Mouse (Mus musculus): ENCODE data around the gene Polr3h. TPM values are rescaled to one million over a fixed set of nuclear protein-coding genes. Genes with fewer than 3 reads are reported as not detected.

Polr3h gene
- polyA plus RNA-seq, 1 experiment from 2014 or later = 114 TPM

DNA sequence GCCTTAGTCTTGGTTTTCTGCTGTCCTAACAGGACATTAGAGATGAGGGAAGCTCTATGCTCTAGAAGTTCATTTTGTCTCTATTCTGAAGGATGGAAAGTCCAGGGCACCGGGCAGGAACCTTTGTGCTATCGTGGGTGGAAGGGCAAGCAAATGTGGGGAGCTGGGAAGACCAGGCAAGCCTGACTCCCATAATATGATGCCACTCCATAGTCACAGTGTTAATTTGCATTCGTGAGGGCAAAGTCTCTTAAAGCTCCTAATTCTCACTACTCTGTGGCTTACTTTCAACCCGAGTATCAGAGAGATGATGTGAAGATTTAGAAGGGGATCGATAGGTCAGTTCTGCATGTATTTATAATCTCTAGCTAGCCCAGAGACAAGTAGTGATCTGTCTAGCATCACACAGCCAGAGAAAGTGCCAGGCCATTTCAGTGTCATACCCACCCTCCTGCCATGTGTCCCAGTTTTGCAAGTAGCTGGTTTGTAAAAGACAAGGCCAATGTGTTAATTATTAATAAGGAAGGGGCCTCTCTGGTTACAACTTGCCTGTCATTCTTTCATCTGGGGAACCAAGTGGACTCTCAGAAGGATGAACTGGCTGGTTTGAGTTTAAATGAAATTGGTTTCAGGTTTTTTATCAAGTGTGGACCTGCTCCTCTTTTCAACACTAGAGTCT is 28.3 kb downstream of the Polr3h start:
- H3K27me3 ChIP-seq (replicated peaks; ENCODE audit: control insufficient read depth, insufficient read depth, low read length) = no peaks in the 10 kb centered on the region
- H3K9me3 ChIP-seq (ENCODE audit: control insufficient read depth) = no peaks in the 10 kb centered on the region
- H3K27ac ChIP-seq (ENCODE audit: low read depth, low read length) = peak overlapping the region; percentile 10; the same call in 1 of the 2 replicates
- no peak for TF ChIP-seq CTCF (IDR thresholded peaks at IDR 0.05; ENCODE audit: low read depth)
- H3K4me3 ChIP-seq (ENCODE audit: low read depth, low read length) = no peak overlapping the region
- H3K36me3 ChIP-seq (ENCODE audit: control insufficient read depth, insufficient read depth) = peaks cover 55% of the 10 kb centered on the region
- H3K9ac ChIP-seq (ENCODE audit: low read depth, low read length) = no peak overlapping the region
- WGBS = 47% methylated on average over 5 of the region's 5 CpGs
- peak; percentile 55 for ATAC-seq
- no peaks in the 10 kb centered on the region; the same call in 1 of the 2 replicates for H3K4me1 ChIP-seq (replicated peaks; ENCODE audit: control insufficient read depth, insufficient read depth, low read length)
- H3K4me2 ChIP-seq (replicated peaks; ENCODE audit: low read depth) = peak overlapping the region; percentile 32

DNA sequence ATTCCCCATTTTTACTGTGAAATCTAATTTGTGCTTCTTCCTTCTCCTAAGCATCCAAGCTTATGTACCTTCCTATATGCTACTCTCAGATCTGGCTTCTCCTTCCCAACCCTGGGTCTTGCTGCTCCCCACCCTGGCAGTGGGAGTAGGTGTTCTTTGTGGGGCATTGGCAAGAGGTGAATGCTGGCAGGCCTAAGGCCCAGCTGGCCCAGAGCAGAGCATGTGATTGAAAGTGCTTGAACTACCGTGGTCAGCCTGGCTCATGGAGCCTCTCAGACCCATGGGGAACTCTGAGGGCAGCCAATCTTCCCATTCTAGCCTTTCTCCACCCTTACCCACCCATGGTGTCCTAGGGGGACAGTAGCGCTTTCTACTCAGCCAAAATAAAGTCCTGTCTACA is 29.6 kb downstream of the Polr3h start:
- no peaks in the 10 kb centered on the region for H3K9me3 ChIP-seq (ENCODE audit: control insufficient read depth)
- peaks cover 47% of the 10 kb centered on the region for H3K36me3 ChIP-seq (ENCODE audit: control insufficient read depth, insufficient read depth)
- H3K9ac ChIP-seq (ENCODE audit: low read depth, low read length) = no peak overlapping the region
- no peak for TF ChIP-seq CTCF (IDR thresholded peaks at IDR 0.05; ENCODE audit: low read depth)
- whole genome bisulfite sequencing = 68% methylated on average over 2 of the region's 2 CpGs
- ATAC-seq = no peak
- no peak overlapping the region for H3K4me3 ChIP-seq (ENCODE audit: low read depth, low read length)
- H3K4me1 ChIP-seq (replicated peaks; ENCODE audit: control insufficient read depth, insufficient read depth, low read length) = no peaks in the 10 kb centered on the region; the same call in 1 of the 2 replicates
- H3K27me3 ChIP-seq (replicated peaks; ENCODE audit: control insufficient read depth, insufficient read depth, low read length) = no peaks in the 10 kb centered on the region
- H3K27ac ChIP-seq (ENCODE audit: low read depth, low read length) = 0 out of 2 replicates have a peak overlapping the region, but pooled peaks have one; percentile 7
- no peak overlapping the region for H3K4me2 ChIP-seq (replicated peaks; ENCODE audit: low read depth)

DNA sequence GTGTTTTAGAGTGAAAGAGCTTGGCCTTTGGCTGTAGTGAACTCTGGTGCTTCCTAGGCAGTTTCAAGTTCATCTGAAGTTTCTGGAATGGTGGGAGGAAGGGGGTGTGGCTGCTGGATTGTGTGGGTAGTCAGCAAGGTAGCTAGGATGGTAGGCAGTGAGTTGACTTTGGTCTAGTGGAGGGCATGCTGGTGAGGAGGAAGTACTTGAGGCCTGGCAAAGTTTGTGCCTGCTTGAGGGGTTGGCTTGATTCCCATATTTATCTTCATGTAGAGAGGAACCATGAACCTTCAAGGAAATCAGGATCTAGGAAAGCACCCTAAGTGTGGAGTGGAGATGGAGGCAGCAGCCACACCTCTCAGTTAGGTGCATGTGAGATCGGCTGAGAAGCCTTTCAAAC is 32.0 kb downstream of the Polr3h start:
- no peaks in the 10 kb centered on the region; the same call in 1 of the 2 replicates for H3K4me1 ChIP-seq (replicated peaks; ENCODE audit: control insufficient read depth, insufficient read depth, low read length)
- H3K4me2 ChIP-seq (replicated peaks; ENCODE audit: low read depth) = no peak overlapping the region
- peak overlapping the region; percentile 68 for H3K27ac ChIP-seq (ENCODE audit: low read depth, low read length)
- no peak for TF ChIP-seq CTCF (IDR thresholded peaks at IDR 0.05; ENCODE audit: low read depth)
- 45% methylated on average over 1 of the region's 1 CpGs for WGBS
- peaks cover 55% of the 10 kb centered on the region for H3K36me3 ChIP-seq (ENCODE audit: control insufficient read depth, insufficient read depth)
- peak; percentile 62 for ATAC-seq
- H3K9ac ChIP-seq (ENCODE audit: low read depth, low read length) = no peak overlapping the region
- H3K9me3 ChIP-seq (ENCODE audit: control insufficient read depth) = no peaks in the 10 kb centered on the region
- H3K4me3 ChIP-seq (ENCODE audit: low read depth, low read length) = no peak overlapping the region
- no peaks in the 10 kb centered on the region for H3K27me3 ChIP-seq (replicated peaks; ENCODE audit: control insufficient read depth, insufficient read depth, low read length)

DNA sequence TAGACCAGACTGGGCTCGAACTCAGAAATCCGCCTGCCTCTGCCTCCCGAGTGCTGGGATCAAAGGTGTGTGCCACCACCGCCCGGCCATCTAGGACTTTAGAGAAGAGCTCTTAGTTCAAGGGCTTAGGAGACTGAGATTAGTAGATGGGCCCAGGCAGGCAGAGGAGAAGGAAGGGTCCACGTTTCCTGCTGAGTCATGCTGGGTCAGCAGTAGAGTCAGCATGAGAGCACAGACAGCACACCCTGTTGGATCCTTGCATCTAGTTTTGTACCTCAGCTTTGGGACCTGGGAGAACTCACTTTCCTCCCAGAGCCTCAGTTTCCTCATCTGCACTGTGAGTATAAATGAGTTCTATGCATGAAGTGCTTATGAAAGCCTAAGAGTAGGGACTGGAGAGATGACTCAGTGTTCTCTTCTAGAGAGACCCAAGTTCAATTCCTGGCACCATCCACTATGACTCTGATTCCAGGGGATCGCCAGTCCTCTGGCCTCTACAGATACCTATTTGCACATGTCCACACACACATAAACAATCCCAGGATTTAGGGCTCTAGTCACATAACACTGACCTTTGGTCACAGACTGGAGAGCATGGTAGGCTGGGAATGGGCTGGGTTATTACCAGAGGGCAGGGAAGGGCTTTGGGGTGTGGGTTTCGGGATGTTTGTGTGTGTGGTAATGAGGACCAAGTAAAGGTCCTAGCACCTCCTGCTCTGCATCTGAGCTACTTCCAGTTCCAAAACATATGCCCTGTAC is 34.0 kb downstream of the Polr3h start:
- Histone ChIP-seq H3K27ac (ENCODE audit: low read depth, low read length) (no peak overlapping the region), H3K9me3 (ENCODE audit: control insufficient read depth) (no peaks in the 10 kb centered on the region), H3K4me1 (replicated peaks; ENCODE audit: control insufficient read depth, insufficient read depth, low read length) (no peaks in the 10 kb centered on the region; the same call in 1 of the 2 replicates), H3K9ac (ENCODE audit: low read depth, low read length) (no peak overlapping the region), H3K4me2 (replicated peaks; ENCODE audit: low read depth) (no peak overlapping the region), H3K4me3 (ENCODE audit: low read depth, low read length) (no peak overlapping the region), H3K27me3 (replicated peaks; ENCODE audit: control insufficient read depth, insufficient read depth, low read length) (no peaks in the 10 kb centered on the region), H3K36me3 (ENCODE audit: control insufficient read depth, insufficient read depth) (peaks cover 59% of the 10 kb centered on the region)
- no peak for TF ChIP-seq CTCF (IDR thresholded peaks at IDR 0.05; ENCODE audit: low read depth)
- peak; percentile 34; the same call in 1 of the 2 replicates for ATAC-seq
- WGBS = 73% methylated on average over 8 of the region's 8 CpGs

DNA sequence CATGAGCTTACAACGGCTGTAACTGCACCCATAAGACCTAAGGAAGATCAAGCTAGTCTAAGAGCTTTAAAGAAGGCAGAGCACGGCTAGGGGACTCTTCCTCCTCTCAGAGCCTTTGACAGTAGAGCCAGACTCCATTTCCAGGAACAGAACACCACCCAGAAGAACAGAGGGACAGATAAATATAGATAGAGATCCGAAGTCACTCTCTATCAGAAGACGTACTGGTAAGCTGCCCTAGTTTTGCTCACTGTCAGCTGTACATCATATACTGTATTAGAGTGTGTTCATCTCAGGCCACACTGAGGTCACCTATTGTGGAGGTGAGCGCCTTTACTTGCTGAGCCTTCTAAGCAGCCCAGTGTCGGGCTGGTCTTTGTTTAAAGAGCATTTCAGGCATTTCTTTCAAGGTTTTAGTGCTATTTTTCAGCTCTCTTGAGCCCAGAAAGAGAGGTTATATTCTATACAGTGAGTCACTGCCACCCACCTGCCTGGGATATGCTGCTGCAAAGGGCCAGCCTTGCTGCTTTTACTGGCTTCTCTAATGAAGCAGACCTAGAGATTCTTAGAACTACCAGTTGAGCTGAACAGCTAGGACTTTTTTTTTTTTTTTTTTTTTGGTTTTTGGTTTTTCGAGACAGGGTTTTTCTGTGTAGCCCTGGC is 34.8 kb downstream of the Polr3h start:
- Histone ChIP-seq H3K27me3 (replicated peaks; ENCODE audit: control insufficient read depth, insufficient read depth, low read length) (no peaks in the 10 kb centered on the region), H3K4me2 (replicated peaks; ENCODE audit: low read depth) (no peak overlapping the region), H3K4me1 (replicated peaks; ENCODE audit: control insufficient read depth, insufficient read depth, low read length) (no peaks in the 10 kb centered on the region), H3K27ac (ENCODE audit: low read depth, low read length) (no peak overlapping the region), H3K9me3 (ENCODE audit: control insufficient read depth) (no peaks in the 10 kb centered on the region), H3K9ac (ENCODE audit: low read depth, low read length) (no peak overlapping the region), H3K4me3 (ENCODE audit: low read depth, low read length) (no peak overlapping the region), H3K36me3 (ENCODE audit: control insufficient read depth, insufficient read depth) (peaks cover 53% of the 10 kb centered on the region)
- no peak for TF ChIP-seq CTCF (IDR thresholded peaks at IDR 0.05; ENCODE audit: low read depth)
- 86% methylated on average over 7 of the region's 7 CpGs for WGBS
- ATAC-seq = no peak

DNA sequence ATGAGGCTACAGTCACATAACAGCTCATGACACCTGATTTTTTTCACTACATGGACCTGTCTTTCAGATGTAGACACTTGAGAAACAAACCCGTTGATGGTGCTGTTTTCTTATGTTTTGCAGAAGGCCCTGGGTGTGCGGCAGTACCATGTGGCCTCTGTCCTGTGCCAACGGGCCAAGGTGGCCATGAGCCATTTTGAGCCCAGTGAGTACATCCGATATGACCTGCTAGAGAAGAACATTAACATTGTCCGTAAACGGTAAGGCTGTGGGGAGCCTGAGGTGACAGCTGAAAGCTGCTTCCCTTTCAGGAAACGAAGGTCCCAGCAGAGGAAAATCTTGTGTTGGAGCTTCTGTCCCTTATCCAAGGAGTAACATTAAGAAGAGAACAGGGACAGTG is 36.9 kb downstream of the Polr3h start:
- peaks cover 39% of the 10 kb centered on the region for H3K36me3 ChIP-seq (ENCODE audit: control insufficient read depth, insufficient read depth)
- no peaks in the 10 kb centered on the region for H3K27me3 ChIP-seq (replicated peaks; ENCODE audit: control insufficient read depth, insufficient read depth, low read length)
- ATAC-seq = no peak
- H3K9ac ChIP-seq (ENCODE audit: low read depth, low read length) = no peak overlapping the region
- no peaks in the 10 kb centered on the region for H3K9me3 ChIP-seq (ENCODE audit: control insufficient read depth)
- 94% methylated on average over 7 of the region's 7 CpGs for WGBS
- no peak overlapping the region for H3K4me3 ChIP-seq (ENCODE audit: low read depth, low read length)
- H3K4me1 ChIP-seq (replicated peaks; ENCODE audit: control insufficient read depth, insufficient read depth, low read length) = no peaks in the 10 kb centered on the region
- H3K27ac ChIP-seq (ENCODE audit: low read depth, low read length) = no peak overlapping the region
- TF ChIP-seq CTCF (IDR thresholded peaks at IDR 0.05; ENCODE audit: low read depth) = no peak
- H3K4me2 ChIP-seq (replicated peaks; ENCODE audit: low read depth) = no peak overlapping the region
